Mouse (Mus musculus): ENCODE results near the gene Slc25a5.

Gene Slc25a5

DNA sequence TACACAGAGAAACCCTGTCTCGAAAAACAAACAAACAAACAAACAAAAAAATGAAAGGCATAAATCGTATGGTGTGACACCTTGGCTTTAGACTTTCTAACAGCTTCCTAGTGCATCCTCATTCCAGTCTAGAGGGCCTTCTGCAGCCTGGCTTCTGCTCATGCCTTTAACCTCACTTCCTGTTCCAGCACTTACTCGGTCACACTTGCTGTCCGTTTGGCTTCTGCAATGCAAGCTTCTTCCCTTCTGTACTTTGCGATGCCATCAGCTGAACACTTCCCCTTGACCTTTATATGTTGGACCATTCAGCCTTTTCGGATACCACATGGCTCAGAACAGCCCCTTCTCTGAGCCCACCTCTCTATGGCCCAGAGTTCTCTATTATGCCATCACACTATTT lies 46.2 kb downstream of the Slc25a5 start:
- DNase-seq = no peak

DNA sequence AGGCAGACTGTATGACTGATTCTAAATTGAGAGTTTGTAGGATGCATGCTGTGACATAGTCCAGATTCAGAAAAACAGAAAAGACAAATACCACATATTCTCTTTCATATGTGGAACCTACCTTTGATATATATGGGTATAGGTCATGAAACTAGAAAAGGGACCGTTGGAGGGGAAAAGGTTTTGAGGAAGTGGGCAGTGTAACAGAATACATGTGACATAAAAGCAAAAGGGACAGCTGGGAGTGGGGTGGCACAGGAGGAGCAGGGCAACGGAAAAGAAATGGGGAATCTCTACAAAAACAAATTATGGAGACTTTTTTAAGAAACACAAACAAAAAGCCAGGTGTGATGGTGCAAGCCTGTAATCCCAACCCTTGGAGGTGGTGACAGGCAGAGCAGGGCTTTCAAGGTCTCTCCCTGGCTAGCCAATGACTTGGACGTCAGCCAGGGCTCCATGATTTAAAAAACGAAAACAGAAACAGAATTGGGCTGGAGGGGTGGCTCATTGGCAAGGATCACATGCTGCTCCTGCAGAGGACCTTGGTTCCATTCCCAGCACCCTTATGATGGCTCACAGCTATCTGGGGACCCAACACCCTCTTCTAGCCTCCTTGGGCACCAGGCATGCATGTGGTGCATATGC lies 48.0 kb downstream of the Slc25a5 start:
- DNase-seq = no peak

DNA sequence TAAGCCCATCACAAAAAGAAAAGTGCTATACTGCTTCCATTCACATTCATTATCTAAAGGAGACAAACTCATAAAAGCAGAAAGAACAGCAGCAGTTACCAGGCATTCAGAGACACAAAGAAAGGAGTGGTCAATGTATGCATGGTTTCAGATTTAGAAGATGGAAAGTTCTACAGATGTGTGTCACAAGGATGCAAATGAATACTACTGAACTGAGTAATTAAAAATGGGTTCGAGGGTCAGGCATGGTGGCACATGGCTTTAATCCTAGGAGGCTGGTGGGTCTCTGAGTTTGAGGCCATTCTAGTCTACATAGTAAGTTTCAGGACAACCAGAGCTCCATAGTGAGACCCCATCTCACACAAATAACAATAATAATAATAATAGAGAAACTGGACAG lies 51.7 kb downstream of the Slc25a5 start:
- DNase-seq = no peak
